Comparison of ENCODE assay signal across 19 mouse cellular contexts in genomic region chr14:26118550-26119000, GRCm38 (mm10). TPM values are rescaled to one million over a fixed set of nuclear protein-coding genes. Genes with fewer than 3 reads are reported as not detected.
DNase-seq lines count a peak whose midpoint lies in the region; ATAC-seq and TF ChIP-seq lines count a peak whose summit lies in the region.
"Not testable (repeated sequence)": the region's sequence is repeated elsewhere in the genome, so short reads cannot be mapped to it uniquely, and the experiment has no call there.
"Had no signal": no experiment of that assay in that cellular context is flagged by ENCODE, and none has a peak within 500 bp of the region (broad histone marks: within the 10 kb centered on the region; RNA-seq: fewer than 3 reads in every experiment).

No protein-coding gene starts in this region.

- not testable (repeated sequence) for H3K4me2 ChIP-seq in forebrain, embryonic 13.5 days; heart, embryonic 14.5 days (ENCODE audit: low read length); hindbrain, embryonic 14.5 days (replicated peaks); kidney, embryonic 14.5 days (replicated peaks; ENCODE audit: low read depth, low read length); lung, embryonic 14.5 days; midbrain, embryonic 15.5 days; stomach, embryonic 14.5 days (replicated peaks; ENCODE audit: low read depth, low read length)

- H3K27me3 ChIP-seq in forebrain, embryonic 13.5 days; heart, embryonic 14.5 days (ENCODE audit: control insufficient read depth, insufficient read depth, low read length); hindbrain, embryonic 14.5 days (ENCODE audit: control insufficient read depth, insufficient read depth, low read length); kidney, embryonic 14.5 days (ENCODE audit: control insufficient read depth, insufficient read depth, low read length); lung, embryonic 14.5 days (ENCODE audit: insufficient read depth, low read length); midbrain, embryonic 15.5 days (replicated peaks); stomach, embryonic 14.5 days (ENCODE audit: control insufficient read depth, insufficient read depth, low read length): not testable (repeated sequence)

- not testable (repeated sequence) for H3K27ac ChIP-seq in forebrain, embryonic 13.5 days; heart, embryonic 14.5 days (replicated peaks in 1 of 2; ENCODE audit: control insufficient read depth in 1 of 2, insufficient read depth in 1 of 2, low read depth in 2 of 2, low read length in 2 of 2); hindbrain, embryonic 14.5 days; kidney, embryonic 14.5 days (ENCODE audit: low read depth, low read length); lung, embryonic 14.5 days (ENCODE audit: low read depth); midbrain, embryonic 15.5 days; stomach, embryonic 14.5 days (ENCODE audit: low read length)

- not testable (repeated sequence) for DNase-seq in hindbrain, embryonic 14.5 days (ENCODE audit: low spot score); lung, embryonic 14.5 days

- not testable (repeated sequence) for H3K9ac ChIP-seq in forebrain, embryonic 13.5 days; heart, embryonic 14.5 days (ENCODE audit: low read length); hindbrain, embryonic 14.5 days; kidney, embryonic 14.5 days (ENCODE audit: low read depth, low read length); lung, embryonic 14.5 days; midbrain, embryonic 15.5 days; stomach, embryonic 14.5 days (replicated peaks; ENCODE audit: low read depth, low read length)

- ATAC-seq in common myeloid progenitor, adult 5-6 weeks (replicated peaks; ENCODE audit: low read depth, poor library complexity, severe bottlenecking), result peak; percentile 47
- ATAC-seq in forebrain, embryonic 13.5 days, result peak; percentile 87
- ATAC-seq in heart, embryonic 14.5 days (ENCODE audit: insufficient number of reproducible peaks, insufficient read depth, low FRiP score, low read depth), result peak; percentile 81
- peak; percentile 94 for ATAC-seq in hindbrain, embryonic 14.5 days (ENCODE audit: low FRiP score)
- peak; percentile 92 for ATAC-seq in kidney, embryonic 14.5 days (ENCODE audit: low FRiP score, low TSS enrichment)
- peak; percentile 94 for ATAC-seq in lung, embryonic 14.5 days (ENCODE audit: insufficient read depth)
- ATAC-seq in midbrain, embryonic 15.5 days (replicated peaks), result peak; percentile 90
- ATAC-seq in stomach, embryonic 14.5 days (ENCODE audit: insufficient number of reproducible peaks, insufficient read depth, low FRiP score, low read depth), result peak; percentile 82; the same call in 1 of the 2 replicates

- H3K36me3 ChIP-seq in forebrain, embryonic 13.5 days (ENCODE audit: poor library complexity, severe bottlenecking); heart, embryonic 14.5 days (ENCODE audit: control insufficient read depth, insufficient read depth, low read length); hindbrain, embryonic 14.5 days (replicated peaks; ENCODE audit: control insufficient read depth, insufficient read depth); kidney, embryonic 14.5 days (ENCODE audit: control insufficient read depth, insufficient read depth, low read length); lung, embryonic 14.5 days (ENCODE audit: insufficient read depth); midbrain, embryonic 15.5 days (replicated peaks); stomach, embryonic 14.5 days (ENCODE audit: control insufficient read depth, insufficient read depth, low read length): not testable (repeated sequence)

- H3K4me1 ChIP-seq in forebrain, embryonic 13.5 days; heart, embryonic 14.5 days (ENCODE audit: control insufficient read depth in 2 of 2, insufficient read depth in 2 of 2, low read length in 2 of 2); hindbrain, embryonic 14.5 days (replicated peaks; ENCODE audit: control insufficient read depth, insufficient read depth, low read length); kidney, embryonic 14.5 days (ENCODE audit: control insufficient read depth, insufficient read depth, low read length); lung, embryonic 14.5 days (ENCODE audit: insufficient read depth); midbrain, embryonic 15.5 days; stomach, embryonic 14.5 days (ENCODE audit: control insufficient read depth, insufficient read depth, low read length): not testable (repeated sequence)

- not testable (repeated sequence) for H3K9me3 ChIP-seq in forebrain, embryonic 13.5 days (replicated peaks); heart, embryonic 14.5 days (ENCODE audit: control insufficient read depth, low read length); hindbrain, embryonic 14.5 days (ENCODE audit: control insufficient read depth, low read length); kidney, embryonic 14.5 days (ENCODE audit: control insufficient read depth, low read length); lung, embryonic 14.5 days (ENCODE audit: low read depth, low read length); midbrain, embryonic 15.5 days; stomach, embryonic 14.5 days (ENCODE audit: control insufficient read depth, low read depth, low read length)

- not testable (repeated sequence) for H3K4me3 ChIP-seq in forebrain, embryonic 13.5 days; heart, embryonic 14.5 days (ENCODE audit: control insufficient read depth in 1 of 2, insufficient read depth in 1 of 2, low read depth in 1 of 2, low read length in 2 of 2); hindbrain, embryonic 14.5 days (replicated peaks; ENCODE audit: low read length); kidney, embryonic 14.5 days (ENCODE audit: low read length); lung, embryonic 14.5 days (ENCODE audit: low read depth, low read length); midbrain, embryonic 15.5 days; stomach, embryonic 14.5 days (ENCODE audit: low read depth, low read length)

- not testable (repeated sequence) for TF ChIP-seq CTCF in lung, embryonic 14.5 days (IDR thresholded peaks at IDR 0.05; ENCODE audit: low read depth)

- no CpG with 5 or more reads among the region's 18 CpGs for WGBS in forebrain, embryonic 13.5 days
- WGBS in heart, embryonic 14.5 days, result no CpG with 5 or more reads among the region's 18 CpGs
- no CpG with 5 or more reads among the region's 18 CpGs for WGBS in hindbrain, embryonic 14.5 days
- no CpG with 5 or more reads among the region's 18 CpGs for WGBS in kidney, embryonic 14.5 days
- WGBS in lung, embryonic 14.5 days, result no CpG with 5 or more reads among the region's 18 CpGs
- no CpG with 5 or more reads among the region's 18 CpGs for whole genome bisulfite sequencing in midbrain, embryonic 15.5 days
- WGBS in stomach, embryonic 14.5 days, result no CpG with 5 or more reads among the region's 18 CpGs

RNA-seq across cellular contexts. Expression of gene Duxbl2, which starts 0.4 kb away (rescaled TPM):
- not detected in 2 replicates for total RNA-seq in common myeloid progenitor, adult 5-6 weeks (2017)
- polyA plus RNA-seq in forebrain, embryonic 13.5 days (2015; fragmentation: Nextera tagmentation; extraction: Ambion mirVana), result 0.45 TPM in 1 of 2 replicates, not detected in the other
- 0.98 TPM in 1 of 2 replicates, not detected in the other for polyA plus RNA-seq in heart, embryonic 14.5 days (2014; fragmentation: Nextera tagmentation; extraction: Ambion mirVana)
- polyA plus RNA-seq in hindbrain, embryonic 14.5 days (2014; fragmentation: Nextera tagmentation; extraction: Ambion mirVana), result 1.6 and 2.0 TPM in 2 replicates
- polyA plus RNA-seq in kidney, embryonic 14.5 days (2014; fragmentation: Nextera tagmentation; extraction: Ambion mirVana), result 1.8 and 2.1 TPM in 2 replicates
- polyA plus RNA-seq in lung, embryonic 14.5 days (2014; fragmentation: Nextera tagmentation; extraction: Ambion mirVana), result 2.9 TPM in 1 of 2 replicates, not detected in the other
- polyA plus RNA-seq in midbrain, embryonic 15.5 days (2015; fragmentation: Nextera tagmentation; extraction: Ambion mirVana), result 0.46 and 1.2 TPM in 2 replicates
- 2.1 and 2.2 TPM in 2 replicates for polyA plus RNA-seq in stomach, embryonic 14.5 days (2014; fragmentation: Nextera tagmentation; extraction: Ambion mirVana)
- total RNA-seq: adrenal gland, postnatal 36 days; G1E; gastrocnemius, adult 8-10 months; heart, adult 18-20 months had no signal
- polyA plus RNA-seq: CD4-positive, CD25-positive, alpha-beta regulatory T cell, adult 4 months; cerebellum, adult 2 months; G1E; limb, embryonic 15.5 days; liver, embryonic 16.5 days; midbrain, embryonic 10.5 days had no signal

RNA-seq across cellular contexts. Expression of gene Cphx3, which starts 36.5 kb away (rescaled TPM):
- total RNA-seq in common myeloid progenitor, adult 5-6 weeks (2017), result not detected in 2 replicates
- not detected in 2 replicates for polyA plus RNA-seq in forebrain, embryonic 13.5 days (2015; fragmentation: Nextera tagmentation; extraction: Ambion mirVana)
- not detected in 2 replicates for polyA plus RNA-seq in heart, embryonic 14.5 days (2014; fragmentation: Nextera tagmentation; extraction: Ambion mirVana)
- not detected in 2 replicates for polyA plus RNA-seq in hindbrain, embryonic 14.5 days (2014; fragmentation: Nextera tagmentation; extraction: Ambion mirVana)
- polyA plus RNA-seq in kidney, embryonic 14.5 days (2014; fragmentation: Nextera tagmentation; extraction: Ambion mirVana), result not detected in 2 replicates
- not detected in 2 replicates for polyA plus RNA-seq in lung, embryonic 14.5 days (2014; fragmentation: Nextera tagmentation; extraction: Ambion mirVana)
- not detected in 2 replicates for polyA plus RNA-seq in midbrain, embryonic 15.5 days (2015; fragmentation: Nextera tagmentation; extraction: Ambion mirVana)
- polyA plus RNA-seq in stomach, embryonic 14.5 days (2014; fragmentation: Nextera tagmentation; extraction: Ambion mirVana), result not detected in 2 replicates
- total RNA-seq: adrenal gland, postnatal 36 days; G1E; gastrocnemius, adult 8-10 months; heart, adult 18-20 months; heart, postnatal 14 days; left cerebral cortex, adult 8-10 months had no signal
- polyA plus RNA-seq: CD4-positive, CD25-positive, alpha-beta regulatory T cell, adult 4 months; cerebellum, adult 2 months; G1E; limb, embryonic 15.5 days; midbrain, embryonic 10.5 days had no signal

RNA-seq across cellular contexts. Expression of gene Cphx2, which starts 37.3 kb away (rescaled TPM):
- not detected in 2 replicates for total RNA-seq in common myeloid progenitor, adult 5-6 weeks (2017)
- not detected in 2 replicates for polyA plus RNA-seq in forebrain, embryonic 13.5 days (2015; fragmentation: Nextera tagmentation; extraction: Ambion mirVana)
- polyA plus RNA-seq in heart, embryonic 14.5 days (2014; fragmentation: Nextera tagmentation; extraction: Ambion mirVana), result not detected in 2 replicates
- polyA plus RNA-seq in hindbrain, embryonic 14.5 days (2014; fragmentation: Nextera tagmentation; extraction: Ambion mirVana), result not detected in 2 replicates
- not detected in 2 replicates for polyA plus RNA-seq in kidney, embryonic 14.5 days (2014; fragmentation: Nextera tagmentation; extraction: Ambion mirVana)
- polyA plus RNA-seq in lung, embryonic 14.5 days (2014; fragmentation: Nextera tagmentation; extraction: Ambion mirVana), result not detected in 2 replicates
- polyA plus RNA-seq in midbrain, embryonic 15.5 days (2015; fragmentation: Nextera tagmentation; extraction: Ambion mirVana), result not detected in 2 replicates
- polyA plus RNA-seq in stomach, embryonic 14.5 days (2014; fragmentation: Nextera tagmentation; extraction: Ambion mirVana), result not detected in 2 replicates
- total RNA-seq: adrenal gland, postnatal 36 days; G1E; gastrocnemius, adult 8-10 months; heart, adult 18-20 months; heart, postnatal 14 days; left cerebral cortex, adult 8-10 months had no signal
- polyA plus RNA-seq: CD4-positive, CD25-positive, alpha-beta regulatory T cell, adult 4 months; cerebellum, adult 2 months; G1E; limb, embryonic 15.5 days; liver, embryonic 16.5 days; midbrain, embryonic 10.5 days had no signal

RNA-seq across cellular contexts. Expression of gene Tmem254c, which starts 51.4 kb away (rescaled TPM):
- total RNA-seq in common myeloid progenitor, adult 5-6 weeks (2017), result 24.6 and 28.3 TPM in 2 replicates
- polyA plus RNA-seq in forebrain, embryonic 13.5 days (2015; fragmentation: Nextera tagmentation; extraction: Ambion mirVana), result 13.1 and 14.4 TPM in 2 replicates
- polyA plus RNA-seq in heart, embryonic 14.5 days (2014; fragmentation: Nextera tagmentation; extraction: Ambion mirVana), result 28.1 and 29.2 TPM in 2 replicates
- 27.7 and 30.4 TPM in 2 replicates for polyA plus RNA-seq in hindbrain, embryonic 14.5 days (2014; fragmentation: Nextera tagmentation; extraction: Ambion mirVana)
- 41.4 and 41.7 TPM in 2 replicates for polyA plus RNA-seq in kidney, embryonic 14.5 days (2014; fragmentation: Nextera tagmentation; extraction: Ambion mirVana)
- 35.0 and 37.1 TPM in 2 replicates for polyA plus RNA-seq in lung, embryonic 14.5 days (2014; fragmentation: Nextera tagmentation; extraction: Ambion mirVana)
- 22.5 and 27.3 TPM in 2 replicates for polyA plus RNA-seq in midbrain, embryonic 15.5 days (2015; fragmentation: Nextera tagmentation; extraction: Ambion mirVana)
- 46.0 and 70.5 TPM in 2 replicates for polyA plus RNA-seq in stomach, embryonic 14.5 days (2014; fragmentation: Nextera tagmentation; extraction: Ambion mirVana)
